Mouse (Mus musculus) CH12.LX (cell line): ENCODE measurements around the gene Ogfrl1. TPM values are rescaled to one million over a fixed set of nuclear protein-coding genes. Genes with fewer than 3 reads are reported as not detected.
"Not testable (repeated sequence)": the region's sequence is repeated elsewhere in the genome, so short reads cannot be mapped to it uniquely, and the experiment has no call there.

Source experiments
- DNase-seq: peaks from one replicate; pipeline ENCODE4 v3.0.0-alpha.2; 2013; ENCODE audit errors: extremely low read depth
- H3K27ac ChIP-seq: 2 replicates; pipeline ENCODE4 v1.5.1; 2012; ENCODE audit warnings: low read depth, mild to moderate bottlenecking, control low read depth, moderate library complexity; ENCODE audit not compliant: insufficient read depth
- H3K27me3 ChIP-seq: replicated peaks from 2 replicates; pipeline ENCODE3; 2012; ENCODE audit warnings: inconsistent platforms
- H3K36me3 ChIP-seq, 2 experiments: replicated peaks in 1 of 2; 2 replicates each; pipeline versions ENCODE3 to v1.6.1; 2012; ENCODE audit warnings: inconsistent platforms in 1 of 2, low read length in 1 of 2, mild to moderate bottlenecking in 1 of 2, mixed read lengths in 1 of 2, moderate library complexity in 1 of 2; ENCODE audit not compliant: control insufficient read depth in 1 of 2, insufficient read depth in 1 of 2
- H3K4me1 ChIP-seq, 2 experiments: 2 replicates each; pipeline ENCODE4 v1.6.1; 2012; ENCODE audit warnings: inconsistent platforms in 1 of 2, moderate library complexity in 1 of 2; ENCODE audit not compliant: insufficient read depth in 2 of 2, control insufficient read depth in 1 of 2
- H3K4me2 ChIP-seq: 2 replicates; pipeline ENCODE4 v1.6.1; 2012; ENCODE audit warnings: low read depth, mild to moderate bottlenecking, control low read depth; ENCODE audit not compliant: poor library complexity, insufficient read depth, severe bottlenecking
- H3K4me3 ChIP-seq, 3 experiments: fragments of 150-350 bp in 1 of 3; sonication (generic) in 1 of 3; replicated peaks in 1 of 3; 2 replicates each; pipeline versions ENCODE3 to v1.5.1; 2011 to 2012; ENCODE audit warnings: low read depth in 2 of 3, low read length in 2 of 3, mild to moderate bottlenecking in 2 of 3, moderate library complexity in 2 of 3, control low read depth in 1 of 3, improper control_type of control experiment in 1 of 3, inconsistent platforms in 1 of 3, mixed read lengths in 1 of 3; ENCODE audit not compliant: poor library complexity in 1 of 3
- H3K79me2 ChIP-seq: replicated peaks from 2 replicates; pipeline ENCODE4 v1.6.1; 2012; ENCODE audit warnings: mild to moderate bottlenecking, moderate library complexity; ENCODE audit not compliant: control insufficient read depth, poor library complexity, insufficient read depth, severe bottlenecking; ENCODE audit errors: extremely low read depth
- H3K9ac ChIP-seq: 2 replicates; pipeline ENCODE4 v1.6.1; 2012; ENCODE audit warnings: low read depth, mild to moderate bottlenecking, control low read depth, moderate library complexity; ENCODE audit not compliant: insufficient read depth
- H3K9me3 ChIP-seq: replicated peaks from 2 replicates; pipeline ENCODE3; 2012; ENCODE audit warnings: low read length, inconsistent platforms, mixed read lengths
- CHD1 ChIP-seq: IDR thresholded peaks from 2 replicates; pipeline ENCODE4 v1.6.1; 2012; ENCODE audit warnings: low read depth, low read length, improper control_type of control experiment, inconsistent platforms
- ELF1 ChIP-seq: IDR thresholded peaks from 2 replicates; pipeline ENCODE4 v1.6.1; 2014; ENCODE audit warnings: low read depth, mild to moderate bottlenecking, inconsistent platforms, low read length, improper control_type of control experiment
- GABPA ChIP-seq: IDR thresholded peaks from 2 replicates; pipeline ENCODE4 v1.6.1; 2012; ENCODE audit warnings: low read depth, low read length, improper control_type of control experiment, inconsistent platforms; ENCODE audit not compliant: insufficient replicate concordance
- HCFC1 ChIP-seq: IDR thresholded peaks from 2 replicates; pipeline ENCODE4 v1.6.1; 2012; ENCODE audit warnings: low read depth, mild to moderate bottlenecking, inconsistent platforms, low read length, improper control_type of control experiment
- IRF4 ChIP-seq: IDR thresholded peaks from 2 replicates; pipeline ENCODE4 v1.6.1; 2014; ENCODE audit warnings: low read depth, mild to moderate bottlenecking, inconsistent platforms, low read length, improper control_type of control experiment
- MAX ChIP-seq: IDR thresholded peaks from 2 replicates; pipeline ENCODE4 v1.6.1; 2011; ENCODE audit warnings: low read length, improper control_type of control experiment
- MYC ChIP-seq: IDR thresholded peaks from 2 replicates; pipeline ENCODE4 v1.6.1; 2011; ENCODE audit warnings: low read depth, mild to moderate bottlenecking, improper control_type of control experiment, low read length
- NRF1 ChIP-seq: IDR thresholded peaks from 2 replicates; pipeline ENCODE4 v1.6.1; 2014; ENCODE audit warnings: low read depth, mild to moderate bottlenecking, inconsistent platforms, low read length, improper control_type of control experiment, moderate library complexity
- POLR2AphosphoS2 ChIP-seq: IDR thresholded peaks from 2 replicates; pipeline ENCODE4 v1.6.1; 2011; ENCODE audit warnings: low read depth, low read length, improper control_type of control experiment
- SIN3A ChIP-seq: IDR thresholded peaks from 2 replicates; pipeline ENCODE4 v1.6.1; 2012; ENCODE audit warnings: low read length, improper control_type of control experiment, inconsistent platforms
- SMC3 ChIP-seq: IDR thresholded peaks from 2 replicates; pipeline ENCODE4 v1.6.1; 2011; ENCODE audit warnings: low read depth, low read length, improper control_type of control experiment
- TBP ChIP-seq: conservative IDR thresholded peaks from 2 replicates; pipeline ENCODE4 v1.6.1; 2011; ENCODE audit warnings: low read depth, low read length, improper control_type of control experiment
- TCF12 ChIP-seq: IDR thresholded peaks from 2 replicates; pipeline ENCODE4 v1.6.1; 2014; ENCODE audit warnings: low read depth, mild to moderate bottlenecking, inconsistent platforms, low read length, improper control_type of control experiment
- UBTF ChIP-seq: IDR thresholded peaks from 2 replicates; pipeline ENCODE4 v1.6.1; 2012; ENCODE audit warnings: low read depth, mild to moderate bottlenecking, inconsistent platforms, low read length, improper control_type of control experiment, moderate library complexity
- USF1 ChIP-seq: IDR thresholded peaks from 2 replicates; pipeline ENCODE4 v1.6.1; 2014; ENCODE audit warnings: low read depth, mild to moderate bottlenecking, inconsistent platforms, low read length, improper control_type of control experiment
- USF2 ChIP-seq: conservative IDR thresholded peaks from 2 replicates; pipeline ENCODE4 v1.6.1; 2011; ENCODE audit warnings: low read depth, low read length, improper control_type of control experiment
- ZC3H11A ChIP-seq: IDR thresholded peaks from 2 replicates; pipeline ENCODE4 v1.6.1; 2012; ENCODE audit warnings: low read depth, mild to moderate bottlenecking, inconsistent platforms, low read length, improper control_type of control experiment
- dilution Hi-C: fragments of 300-500 bp; cut with MboI; formaldehyde crosslinking; loops from 2 replicates; pipeline ENCODE4 v1.14.3; 2020; ENCODE audit warnings: low sequenced_read_pairs; ENCODE audit not compliant: extremely low pct_unique_long_range_greater_than_20kb, extremely low pct_ligation_motif_present
- in situ Hi-C: fragments of 300-500 bp; cut with MboI; formaldehyde crosslinking; loops from 3 replicates; pipeline ENCODE4 v1.14.3; 2019; ENCODE audit warnings: low sequenced_read_pairs, low pct_ligation_motif_present, low pct_unique_long_range_greater_than_20kb, mixed read lengths
- polyA plus RNA-seq: library from polyadenylated mRNA; unstranded; fragments of >175 nt; gene quantifications from 2 replicates; pipeline ENCODE4 v1.2.1, GENCODE M21; 2012; ENCODE audit warnings: low read depth; ENCODE audit not compliant: insufficient read length
- total RNA-seq, 2 experiments: library from RNA; depleted of rRNA; stranded (reverse); fragments of 300-350 nt in 1 of 2; fragments of >200 nt in 1 of 2; gene quantifications; 2 replicates each; pipeline ENCODE4 v1.2.3; 2012 to 2014

Gene Ogfrl1
- total and polyA plus RNA-seq, 3 experiments, result not detected

GRCm38 (mm10) chr1:23399552-23399951, 2.0 kb upstream of the Ogfrl1 start:
- TF ChIP-seq ELF1 (no peak), HCFC1 (no peak), UBTF (no peak), IRF4 (no peak), MAX (no peak)
- Histone ChIP-seq H3K27ac (no peak overlapping the region), H3K9me3 (no peaks in the 10 kb centered on the region), H3K36me3 (no peaks in the 10 kb centered on the region), H3K79me2 (no peaks in the 10 kb centered on the region), H3K9ac (no peak overlapping the region), H3K4me3 (no peak overlapping the region), H3K4me2 (no peak overlapping the region), H3K4me1 (peaks cover 0 to 4% of the 10 kb centered on the region in 2 experiments; a peak in 1 of 4 replicates), H3K27me3 (no peaks in the 10 kb centered on the region)
- peak; percentile 34 for DNase-seq
- in situ Hi-C loops, result no loop called here
- dilution Hi-C loops, result no loop called here

GRCm38 (mm10) chr1:23394356-23394755, 3.2 kb downstream of the Ogfrl1 start:
- H3K4me1 ChIP-seq, H3K9ac ChIP-seq, in situ Hi-C loops, DNase-seq, H3K79me2 ChIP-seq, H3K36me3 ChIP-seq, H3K9me3 ChIP-seq, H3K4me2 ChIP-seq, dilution Hi-C loops, H3K4me3 ChIP-seq, H3K27me3 ChIP-seq, H3K27ac ChIP-seq: not testable (repeated sequence)

- no peak overlapping the region for H3K4me3 ChIP-seq
- H3K9me3 ChIP-seq, result peaks cover 7% of the 10 kb centered on the region
- dilution Hi-C loops (no loop called here), in situ Hi-C loops (no loop called here)
- H3K79me2 ChIP-seq, result no peaks in the 10 kb centered on the region
- no peaks in the 10 kb centered on the region for H3K4me1 ChIP-seq
- no peak overlapping the region for H3K4me2 ChIP-seq
- no peaks in the 10 kb centered on the region for H3K36me3 ChIP-seq
- H3K27ac ChIP-seq, result no peak overlapping the region
- DNase-seq, result no peak
- H3K27me3 ChIP-seq, result no peaks in the 10 kb centered on the region
- no peak for TF ChIP-seq TBP
- no peak for TF ChIP-seq UBTF
- TF ChIP-seq GABPA, result no peak
- H3K9ac ChIP-seq, result no peak overlapping the region
Observed at GRCm38 (mm10) chr1:23391744-23392143, 5.8 kb downstream of the Ogfrl1 start.

DNA sequence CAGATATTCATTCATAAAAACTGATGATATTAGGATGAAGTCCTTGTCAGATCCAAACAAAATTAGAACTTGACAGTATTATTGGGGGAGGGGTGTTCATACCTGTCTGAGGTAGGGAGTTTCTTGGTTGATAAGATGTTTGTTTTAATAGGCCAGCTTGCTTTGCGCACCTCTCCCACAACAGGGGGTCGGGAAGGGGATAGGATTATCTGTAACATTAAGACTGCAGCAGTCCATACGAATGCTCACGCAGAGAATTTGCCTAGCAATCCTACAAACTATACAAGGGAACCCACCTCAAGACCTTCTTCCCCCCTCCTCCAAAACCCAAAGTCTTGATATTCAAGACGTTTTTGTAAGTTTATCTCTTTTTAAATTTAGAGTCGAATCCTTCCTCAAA, 13.2 kb downstream of the Ogfrl1 start:
- in situ Hi-C loops (no loop called here), dilution Hi-C loops (no loop called here)
- H3K79me2 ChIP-seq, result no peaks in the 10 kb centered on the region
- no peak overlapping the region for H3K9ac ChIP-seq
- TF ChIP-seq SIN3A, result no peak
- TF ChIP-seq CHD1, result no peak
- no peak for TF ChIP-seq ELF1
- no peak for TF ChIP-seq SMC3
- no peak for TF ChIP-seq TCF12
- no peak for TF ChIP-seq ZC3H11A
- no peak for TF ChIP-seq USF2
- TF ChIP-seq NRF1, result no peak
- no peak for TF ChIP-seq USF1
- TF ChIP-seq MYC, result no peak
- TF ChIP-seq UBTF, result no peak
- no peak for TF ChIP-seq HCFC1
- no peak for TF ChIP-seq MAX
- TF ChIP-seq POLR2AphosphoS2, result no peak
- no peaks in the 10 kb centered on the region for H3K4me1 ChIP-seq
- no peaks in the 10 kb centered on the region for H3K36me3 ChIP-seq
- H3K4me2 ChIP-seq, result no peak overlapping the region
- no peak for DNase-seq
- H3K27me3 ChIP-seq, result no peaks in the 10 kb centered on the region
- no peak overlapping the region for H3K27ac ChIP-seq
- H3K4me3 ChIP-seq, result no peak overlapping the region
- peaks cover 5% of the 10 kb centered on the region for H3K9me3 ChIP-seq
